Mouse (Mus musculus): ENCODE measurements around the gene Lrch1. TPM values are rescaled to one million over a fixed set of nuclear protein-coding genes. Genes with fewer than 3 reads are reported as not detected.

Lrch1 gene
- polyA plus RNA-seq, 1 experiment from 2014 or later, result 6.8 TPM

GRCm38 (mm10) chr14:74732079-74732783, 215.4 kb downstream of the Lrch1 start, which contains the start of gene Esd:
Esd (plus strand) TSS chr14:74732297.
- Histone ChIP-seq H3K36me3 (ENCODE audit: control insufficient read depth, insufficient read depth, low read length) (peaks cover 7% of the 10 kb centered on the region; the same call in 1 of the 2 replicates), H3K27me3 (replicated peaks; ENCODE audit: control insufficient read depth, insufficient read depth, low read length) (no peaks in the 10 kb centered on the region), H3K4me1 (ENCODE audit: control insufficient read depth, insufficient read depth, low read length) (peaks cover 10% of the 10 kb centered on the region), H3K9me3 (replicated peaks; ENCODE audit: control insufficient read depth, low read length) (no peaks in the 10 kb centered on the region), H3K9ac (ENCODE audit: low read length) (peak within 1 kb of the TSS; percentile 84), H3K4me2 (ENCODE audit: low read length) (peak within 1 kb of the TSS; percentile 72), H3K27ac (ENCODE audit: low read depth, low read length) (peak within 1 kb of the TSS; percentile 58), H3K4me3 (ENCODE audit: low read depth, low read length) (peak within 1 kb of the TSS; percentile 81)
- ATAC-seq (peak; percentile 98), DNase-seq (ENCODE audit: low spot score) (peak; percentile 94)
- WGBS, result under 1% methylated on average over 53 of the region's 53 CpGs

DNA sequence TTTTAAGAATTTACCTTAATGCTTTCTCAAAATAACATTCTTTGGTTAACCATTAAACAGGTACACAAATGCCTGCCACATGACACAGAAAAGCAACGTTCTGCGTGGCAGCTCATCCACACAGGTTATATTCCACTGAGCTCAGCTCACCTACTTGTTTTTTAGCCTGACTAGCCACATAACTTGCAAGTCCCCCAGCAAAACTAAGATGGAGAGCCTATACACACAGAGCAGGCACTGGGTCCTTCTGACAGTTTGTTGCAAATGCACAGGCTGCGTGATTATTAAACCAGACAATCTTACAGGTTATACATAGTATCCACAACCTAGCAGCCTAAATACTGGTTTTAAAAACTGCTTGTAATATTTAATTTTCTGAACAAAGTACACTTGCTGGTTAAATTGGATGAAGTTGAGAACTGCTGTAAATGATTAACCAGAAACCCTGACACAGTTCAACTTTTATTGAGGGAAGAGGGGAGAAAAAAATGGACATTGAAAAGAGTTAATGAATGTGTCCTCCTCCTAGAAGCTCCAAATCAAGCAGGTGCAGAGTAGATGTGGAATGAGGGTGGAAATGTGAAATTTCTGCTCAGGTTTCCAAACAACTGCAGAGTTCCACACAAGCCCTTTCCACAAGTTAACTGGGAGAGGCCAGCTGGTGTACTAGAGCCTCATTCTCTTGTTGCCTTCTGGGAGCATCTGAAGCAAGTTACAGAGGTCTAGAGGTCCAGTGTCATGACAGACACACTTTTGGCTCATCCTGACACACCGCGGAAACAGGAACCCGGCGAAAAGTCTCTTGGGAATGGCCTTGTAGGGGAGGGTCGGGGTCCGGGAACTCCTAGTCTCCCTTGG, 216.2 kb downstream of the Lrch1 start:
- WGBS, result 31% methylated on average over 9 of the region's 9 CpGs
- ATAC-seq, result no peak

GRCm38 (mm10) chr14:74723541-74723940, 224.1 kb downstream of the Lrch1 start:
- Histone ChIP-seq H3K9me3 (replicated peaks; ENCODE audit: control insufficient read depth, low read length) (no peaks in the 10 kb centered on the region), H3K4me3 (ENCODE audit: low read depth, low read length) (no peak overlapping the region), H3K4me1 (ENCODE audit: control insufficient read depth, insufficient read depth, low read length) (no peaks in the 10 kb centered on the region), H3K36me3 (ENCODE audit: control insufficient read depth, insufficient read depth, low read length) (no peaks in the 10 kb centered on the region), H3K27ac (ENCODE audit: low read depth, low read length) (no peak overlapping the region), H3K4me2 (ENCODE audit: low read length) (no peak overlapping the region), H3K27me3 (replicated peaks; ENCODE audit: control insufficient read depth, insufficient read depth, low read length) (no peaks in the 10 kb centered on the region), H3K9ac (ENCODE audit: low read length) (no peak overlapping the region)
- DNase-seq (ENCODE audit: low spot score), result no peak
- WGBS, result 78% methylated on average over 3 of the region's 3 CpGs
- ATAC-seq, result no peak

More for the DNA sequence above, 216.2 kb downstream of the Lrch1 start:
- no peaks in the 10 kb centered on the region for H3K9me3 ChIP-seq (replicated peaks; ENCODE audit: control insufficient read depth, low read length)
- peak overlapping the region; percentile 81 for H3K4me3 ChIP-seq (ENCODE audit: low read depth, low read length)
- peaks cover 10% of the 10 kb centered on the region for H3K4me1 ChIP-seq (ENCODE audit: control insufficient read depth, insufficient read depth, low read length)
- H3K27ac ChIP-seq (ENCODE audit: low read depth, low read length), result no peak overlapping the region
- peak overlapping the region; percentile 84 for H3K9ac ChIP-seq (ENCODE audit: low read length)
- no peak for DNase-seq (ENCODE audit: low spot score)
- no peaks in the 10 kb centered on the region for H3K27me3 ChIP-seq (replicated peaks; ENCODE audit: control insufficient read depth, insufficient read depth, low read length)
- H3K36me3 ChIP-seq (ENCODE audit: control insufficient read depth, insufficient read depth, low read length), result no peaks in the 10 kb centered on the region
- H3K4me2 ChIP-seq (ENCODE audit: low read length), result peak overlapping the region; percentile 72

DNA sequence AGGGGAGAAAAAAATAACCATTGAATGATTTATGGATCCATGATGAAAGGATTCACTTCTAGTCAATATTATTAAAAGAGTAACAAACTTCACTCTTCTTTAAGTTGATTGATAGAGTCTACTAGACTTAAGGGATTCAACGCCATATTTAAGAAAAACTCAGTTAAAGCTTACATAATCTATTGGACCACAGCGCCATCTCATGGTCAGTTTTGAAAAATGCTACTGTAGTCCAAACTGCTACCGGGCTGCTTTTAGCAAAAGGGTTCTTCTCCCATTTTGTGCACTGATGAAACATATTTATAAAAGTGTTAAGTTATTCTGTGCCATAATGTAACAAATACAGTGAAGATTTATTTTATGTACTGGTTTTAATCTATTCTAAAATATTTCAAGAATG, 238.6 kb downstream of the Lrch1 start:
- no peaks in the 10 kb centered on the region for H3K4me1 ChIP-seq (ENCODE audit: control insufficient read depth, insufficient read depth, low read length)
- ATAC-seq (no peak), DNase-seq (ENCODE audit: low spot score) (peak; percentile 74)
- 31% methylated on average over 3 of the region's 3 CpGs for WGBS
- H3K27me3 ChIP-seq (replicated peaks; ENCODE audit: control insufficient read depth, insufficient read depth, low read length), result no peaks in the 10 kb centered on the region
- H3K36me3 ChIP-seq (ENCODE audit: control insufficient read depth, insufficient read depth, low read length), result no peaks in the 10 kb centered on the region
- no peak overlapping the region for H3K4me2 ChIP-seq (ENCODE audit: low read length)
- H3K9ac ChIP-seq (ENCODE audit: low read length), result no peak overlapping the region
- no peaks in the 10 kb centered on the region for H3K9me3 ChIP-seq (replicated peaks; ENCODE audit: control insufficient read depth, low read length)
- no peak overlapping the region for H3K4me3 ChIP-seq (ENCODE audit: low read depth, low read length)
- no peak overlapping the region for H3K27ac ChIP-seq (ENCODE audit: low read depth, low read length)

Other genes with a start within 250 kb of the Lrch1 start
- gene Esd, start 215.6 kb downstream of the Lrch1 start, polyA plus RNA-seq (2014; fragmentation: Nextera tagmentation; extraction: Ambion mirVana), result 336 and 355 TPM in 2 replicates
- 0.19 and 0.30 TPM in 2 replicates for gene Rubcnl, start 68.2 kb upstream of the Lrch1 start, polyA plus RNA-seq (2014; fragmentation: Nextera tagmentation; extraction: Ambion mirVana)
- gene Lrrc63, start 183.0 kb upstream of the Lrch1 start, polyA plus RNA-seq (2014; fragmentation: Nextera tagmentation; extraction: Ambion mirVana), result 0.09 TPM in 1 of 2 replicates, not detected in the other
- gene Lcp1, start 183.2 kb upstream of the Lrch1 start, polyA plus RNA-seq (2014; fragmentation: Nextera tagmentation; extraction: Ambion mirVana), result 13.0 and 16.5 TPM in 2 replicates